Mouse (Mus musculus) mouse embryonic stem cell (cell line): ENCODE data around the gene Arhgef3.

Source experiments
- in situ Hi-C, 2 experiments: fragments of 300-500 bp; cut with MboI; formaldehyde crosslinking; loops; 1 replicate in 1 of 2; 3 replicates in 1 of 2; pipeline ENCODE4 v1.14.3; 2019 to 2020; ENCODE audit warnings: low sequenced_read_pairs in 2 of 2, low pct_unique_long_range_greater_than_20kb in 1 of 2, mixed read lengths in 1 of 2; ENCODE audit not compliant: unreplicated experiment in 1 of 2

Gene Arhgef3

GRCm38 (mm10) chr14:27178560-27178920, 63.8 kb downstream of the Arhgef3 start:
- in situ Hi-C loops, result loop anchor here in 1 of 2 experiments (25.0 kb wide), 1 partner anchor 559 kb away; no protein-coding TSS in a partner anchor

GRCm38 (mm10) chr14:27179771-27180170, 65.1 kb downstream of the Arhgef3 start:
- in situ Hi-C loops, result loop anchor here in 1 of 2 experiments (5.0 to 25.0 kb wide), 2 partner anchors 67 to 558 kb away; partner anchors contain the start of gene Arhgef3

- in situ Hi-C loops, result loop anchor here in 1 of 2 experiments (5.0 to 25.0 kb wide), 2 partner anchors 70 to 555 kb away; partner anchors contain the start of gene Arhgef3
Measured at GRCm38 (mm10) chr14:27182059-27182458, 67.4 kb downstream of the Arhgef3 start.

DNA sequence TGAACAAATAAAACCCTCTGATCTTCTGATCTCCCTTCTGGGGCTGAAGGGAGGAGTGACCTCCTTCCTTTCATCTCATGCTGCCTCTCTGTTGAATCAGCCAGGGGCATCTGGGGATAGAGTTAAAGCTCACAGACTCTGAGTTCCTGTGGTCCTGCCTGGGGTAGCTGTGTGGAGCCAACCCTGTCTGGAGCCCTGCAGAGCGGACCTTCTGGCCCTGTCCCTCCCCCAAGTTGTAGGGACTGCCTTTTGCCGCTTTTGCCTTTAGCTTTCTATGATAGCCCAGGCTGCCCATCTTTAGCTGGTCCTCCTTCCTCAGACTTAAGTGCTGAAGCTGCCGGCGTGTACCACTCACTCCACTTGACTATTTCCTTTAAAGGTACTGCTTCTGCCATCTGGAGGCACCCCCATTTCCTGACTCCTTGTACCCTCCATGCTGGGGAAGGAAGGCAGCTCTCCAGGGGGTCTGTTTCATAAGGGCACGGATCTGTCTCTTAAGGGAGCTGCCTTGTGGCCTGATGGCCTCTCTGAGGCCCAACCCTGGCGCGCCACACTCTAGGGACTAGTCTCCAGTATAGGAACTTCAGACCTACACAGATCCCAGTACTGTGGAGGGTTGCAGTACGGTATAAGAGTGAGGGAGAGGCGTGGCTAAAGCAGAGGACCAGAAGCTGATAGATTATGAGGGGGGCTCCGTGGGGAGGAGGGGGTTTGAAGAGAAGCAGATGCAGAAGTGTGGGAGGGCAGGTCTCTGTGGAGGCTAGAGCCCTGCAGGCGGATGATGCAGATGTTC, 68.1 kb downstream of the Arhgef3 start:
- in situ Hi-C loops, result loop anchor here in 1 of 2 experiments (5.0 to 25.0 kb wide), 2 partner anchors 71 to 554 kb away; partner anchors contain the start of gene Arhgef3

GRCm38 (mm10) chr14:27183501-27184230, 69.0 kb downstream of the Arhgef3 start:
- in situ Hi-C loops, result loop anchor here in 1 of 2 experiments (5.0 to 25.0 kb wide), 2 partner anchors 71 to 554 kb away; partner anchors contain the start of gene Arhgef3

DNA sequence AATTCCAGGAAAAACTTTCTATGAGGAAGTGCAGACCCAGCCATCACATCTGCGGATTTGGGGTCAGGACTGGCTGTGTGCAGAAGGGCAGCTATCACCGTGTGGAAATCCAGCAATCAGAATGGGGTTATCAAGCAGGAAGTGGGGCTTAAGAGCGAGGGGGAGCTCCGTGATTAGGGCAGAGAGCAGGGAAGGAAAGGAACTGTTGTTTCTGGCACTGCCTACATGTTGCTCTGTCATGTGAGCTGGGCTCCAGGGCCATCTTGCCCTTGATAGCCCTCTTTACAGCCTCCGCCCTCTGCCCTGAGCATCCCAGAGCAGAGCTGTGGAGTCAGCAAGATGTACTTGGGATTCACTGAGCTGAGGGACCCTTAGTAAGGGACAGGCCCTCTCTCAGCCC, 71.2 kb downstream of the Arhgef3 start:
- in situ Hi-C loops, result loop anchor here in 1 of 2 experiments (25.0 kb wide), 1 partner anchor 551 kb away; no protein-coding TSS in a partner anchor

DNA sequence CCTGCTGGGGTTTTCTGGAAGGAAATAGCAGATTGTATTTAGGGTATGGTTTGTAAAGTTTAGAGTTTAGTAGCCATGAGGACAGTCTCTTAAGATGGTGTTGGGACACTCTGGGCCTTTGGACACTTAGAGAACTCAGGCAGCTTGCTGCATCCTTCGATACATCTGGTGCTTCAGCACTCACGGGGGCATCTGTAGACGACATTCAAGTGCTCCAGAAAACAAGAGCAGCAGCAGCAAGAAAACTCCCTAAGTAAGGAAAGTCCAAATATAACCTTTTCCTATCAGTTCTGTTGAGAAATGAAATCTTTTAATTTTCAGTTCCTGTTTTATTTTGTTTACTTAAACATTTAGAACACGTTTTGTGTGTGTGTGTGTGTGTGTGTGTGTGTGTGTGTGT, 71.9 kb downstream of the Arhgef3 start:
- in situ Hi-C loops, result loop anchor here in 1 of 2 experiments (25.0 kb wide), 1 partner anchor 551 kb away; no protein-coding TSS in a partner anchor

DNA sequence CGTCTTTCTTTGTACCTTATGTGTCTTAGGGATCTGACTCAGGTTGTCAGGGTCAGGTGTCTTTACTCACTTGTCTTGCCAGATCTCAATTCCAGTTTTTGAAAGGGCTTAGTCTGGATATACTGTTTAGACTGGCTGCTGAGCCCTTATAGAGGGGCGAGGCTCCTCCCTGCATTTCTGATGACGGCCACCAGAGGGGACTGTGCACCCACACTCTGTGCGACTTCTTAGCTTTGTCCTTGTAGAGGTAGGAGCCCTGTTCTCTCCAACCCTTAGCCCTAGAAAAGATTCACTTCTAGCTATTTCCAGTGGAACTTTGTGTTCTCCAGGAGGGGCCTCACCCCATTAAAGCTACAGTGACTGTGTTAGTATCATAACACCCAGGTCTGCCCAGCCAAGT, 72.3 kb downstream of the Arhgef3 start:
- in situ Hi-C loops, result loop anchor here in 1 of 2 experiments (25.0 kb wide), 1 partner anchor 550 kb away; no protein-coding TSS in a partner anchor

DNA sequence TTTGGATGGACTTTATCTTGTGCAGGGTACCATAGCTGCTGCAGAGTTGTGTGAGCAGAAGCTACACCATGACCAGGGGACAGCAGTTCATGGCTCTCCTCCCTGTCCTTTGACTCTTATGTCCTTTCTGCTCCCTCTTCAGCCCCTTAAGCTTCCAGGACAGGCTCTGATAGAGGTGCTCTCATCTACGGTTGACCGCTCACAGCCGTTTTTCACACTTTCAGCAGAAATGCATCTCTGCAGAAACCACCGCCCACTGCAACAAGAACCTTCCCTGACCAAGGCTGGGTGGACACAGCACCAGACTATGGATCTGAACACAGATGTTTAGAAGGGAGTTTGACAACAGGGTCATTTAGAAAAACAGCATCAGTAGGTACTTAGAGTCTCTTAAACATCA, 73.2 kb downstream of the Arhgef3 start:
- in situ Hi-C loops, result loop anchor here in 1 of 2 experiments (25.0 kb wide), 1 partner anchor 549 kb away; no protein-coding TSS in a partner anchor

DNA sequence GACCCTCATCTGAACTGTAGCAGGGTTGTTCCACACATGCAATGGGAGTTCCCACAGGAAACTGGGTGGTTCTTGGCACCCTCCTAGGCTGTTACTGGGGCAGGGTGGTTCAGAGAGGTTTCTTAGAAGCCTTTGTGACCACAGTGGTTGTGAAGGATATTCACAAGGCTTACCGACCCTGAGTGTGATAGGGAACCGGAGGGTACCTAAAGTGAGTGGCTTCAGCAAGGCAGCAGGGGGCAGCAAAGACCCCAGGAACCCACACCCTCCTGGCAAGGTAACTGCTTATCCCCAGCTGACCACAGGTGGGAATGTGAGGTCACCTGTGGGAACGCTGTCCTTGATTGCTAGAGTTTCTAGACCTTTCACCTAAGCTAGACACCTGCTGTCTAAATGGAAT, 77.8 kb downstream of the Arhgef3 start:
- in situ Hi-C loops, result loop anchor here (10.0 to 25.0 kb wide), 2 partner anchors 212 to 545 kb away; no protein-coding TSS in a partner anchor

GRCm38 (mm10) chr14:27196980-27197379, 82.3 kb downstream of the Arhgef3 start:
- in situ Hi-C loops, result loop anchor here (5.0 to 25.0 kb wide), 3 partner anchors 208 to 540 kb away; no protein-coding TSS in a partner anchor

- in situ Hi-C loops, result loop anchor here (5.0 to 25.0 kb wide), 3 partner anchors 206 to 539 kb away; no protein-coding TSS in a partner anchor
Measured at GRCm38 (mm10) chr14:27198490-27199089, 83.9 kb downstream of the Arhgef3 start.

- in situ Hi-C loops, result loop anchor here (5.0 to 25.0 kb wide), 3 partner anchors 206 to 538 kb away; no protein-coding TSS in a partner anchor
Measured at GRCm38 (mm10) chr14:27199119-27199518, 84.4 kb downstream of the Arhgef3 start.

DNA sequence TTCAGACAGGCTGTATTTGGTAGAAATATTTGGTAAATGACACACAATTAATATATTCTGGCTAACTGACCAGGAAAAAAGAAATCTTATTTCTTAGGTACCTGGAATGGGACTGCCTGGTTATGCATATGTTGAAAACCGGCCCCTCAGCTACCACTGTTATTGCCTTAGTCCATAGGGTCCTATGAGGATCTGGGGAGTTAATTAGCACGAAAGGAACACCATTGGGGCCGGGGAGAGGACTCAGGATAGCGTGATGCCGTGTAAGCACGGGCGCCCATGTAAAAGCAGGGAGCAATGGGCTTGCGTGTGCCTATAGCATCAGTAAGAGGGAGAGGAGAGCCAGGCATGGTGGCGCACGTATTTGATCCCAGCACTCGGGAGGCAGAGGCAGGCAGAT, 85.2 kb downstream of the Arhgef3 start:
- in situ Hi-C loops, result loop anchor here (5.0 to 25.0 kb wide), 3 partner anchors 205 to 537 kb away; no protein-coding TSS in a partner anchor

- in situ Hi-C loops, result no loop called here
Measured at GRCm38 (mm10) chr14:27200743-27201576, 86.3 kb downstream of the Arhgef3 start.

GRCm38 (mm10) chr14:27201824-27202223, 87.1 kb downstream of the Arhgef3 start:
- in situ Hi-C loops, result no loop called here

- in situ Hi-C loops, result no loop called here
Measured at GRCm38 (mm10) chr14:27204704-27205103, 90.0 kb downstream of the Arhgef3 start.
